Mouse (Mus musculus) cerebellum, adult (tissue): Measurements from ENCODE around the gene Tnpo1.
"Not testable (repeated sequence)": the region's sequence is repeated elsewhere in the genome, so short reads cannot be mapped to it uniquely, and the experiment has no call there.

ENCODE experiments used
- ATAC-seq: cut with Nextera tagmentation; 2 replicates; pipeline ENCODE4 v1.9.2; 2017; ENCODE audit warnings: mild to moderate bottlenecking, moderate library complexity, mixed read lengths; ENCODE audit not compliant: insufficient number of reproducible peaks, low FRiP score, low TSS enrichment

The Tnpo1 gene

DNA sequence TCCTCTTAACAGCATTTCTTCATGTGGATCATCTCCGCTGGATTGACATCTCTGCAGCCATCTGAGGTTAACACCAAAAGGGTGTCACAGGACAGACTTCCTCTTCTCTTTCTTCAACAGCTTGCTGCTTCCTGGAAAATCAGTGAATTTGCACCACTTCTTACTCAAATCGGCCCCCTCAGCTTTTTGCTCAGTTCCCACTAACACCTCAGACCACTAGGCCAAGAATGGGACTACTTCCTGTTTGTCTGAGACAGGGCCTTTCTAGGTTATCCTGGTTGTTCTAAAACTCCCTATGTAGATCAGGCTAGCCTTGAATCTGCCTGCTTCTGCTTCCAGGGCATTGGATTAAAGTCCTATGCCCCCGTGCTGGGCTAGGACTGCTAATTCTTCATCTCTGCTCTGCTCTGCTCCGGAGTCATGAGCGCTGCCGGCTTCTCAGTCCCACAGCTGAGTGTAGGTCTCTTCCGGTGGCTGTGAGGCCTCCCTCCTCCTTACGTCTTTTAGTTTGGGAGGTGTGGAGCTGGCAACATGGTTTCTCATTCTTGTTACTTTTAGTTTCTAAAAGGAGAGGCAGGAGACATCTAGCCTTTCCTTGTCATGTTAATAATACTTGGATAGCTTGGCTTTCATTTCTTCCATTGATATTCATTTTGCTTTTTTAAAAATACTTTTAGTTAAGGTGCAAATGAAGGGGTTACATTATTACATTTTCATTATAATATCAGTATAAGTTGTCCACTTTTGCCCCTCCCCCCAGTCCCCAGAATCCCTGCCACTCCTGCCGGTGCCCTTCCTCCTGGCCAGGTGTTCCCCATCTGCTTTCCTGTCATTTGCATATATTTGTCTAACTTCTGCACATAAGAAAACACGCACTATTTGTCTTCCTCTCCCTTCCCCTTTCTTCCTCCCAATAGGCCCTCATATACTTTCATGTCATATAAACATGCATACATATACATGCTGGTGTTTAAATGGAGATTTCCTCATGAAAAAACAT is 93.4 kb downstream of the Tnpo1 start:
- ATAC-seq, result no peak

DNA sequence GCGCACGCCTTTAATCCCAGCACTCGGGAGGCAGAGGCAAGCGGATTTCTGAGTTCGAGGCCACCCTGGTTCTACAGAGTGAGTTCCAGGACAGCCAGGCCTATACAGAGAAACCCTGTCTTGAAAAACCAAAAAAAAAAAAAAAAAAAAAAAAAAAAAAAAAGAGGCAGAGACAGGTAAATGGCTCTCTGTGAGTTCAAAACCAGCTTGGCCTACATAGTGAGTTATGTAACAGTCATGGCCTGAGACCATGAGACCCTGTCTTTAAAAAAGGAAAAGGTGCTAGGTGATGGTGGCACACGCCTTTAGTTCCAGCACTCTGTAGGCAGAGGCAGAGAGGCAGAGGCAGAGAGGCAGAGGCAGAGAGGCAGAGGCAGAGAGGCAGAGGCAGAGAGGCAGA is 97.2 kb downstream of the Tnpo1 start:
- not testable (repeated sequence) for ATAC-seq

DNA sequence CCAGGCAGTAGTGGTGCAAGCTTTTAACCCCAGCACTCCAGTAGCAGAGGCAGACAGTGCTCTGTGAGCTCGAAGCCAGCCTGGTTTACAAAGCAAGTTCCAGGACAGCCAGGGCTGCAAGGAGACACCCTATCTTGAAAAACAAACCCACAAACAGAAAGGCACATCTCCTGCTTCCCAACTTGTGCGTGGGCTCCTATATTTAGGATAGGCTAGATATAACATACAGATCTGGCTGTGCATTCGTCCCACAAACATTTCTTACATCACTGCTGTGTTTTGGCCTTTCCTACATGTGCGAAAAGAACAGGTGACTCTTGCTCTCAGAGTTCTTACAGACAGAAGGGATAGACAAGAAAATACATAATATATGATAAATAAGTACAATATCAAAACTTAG is 100.6 kb downstream of the Tnpo1 start:
- no peak for ATAC-seq

DNA sequence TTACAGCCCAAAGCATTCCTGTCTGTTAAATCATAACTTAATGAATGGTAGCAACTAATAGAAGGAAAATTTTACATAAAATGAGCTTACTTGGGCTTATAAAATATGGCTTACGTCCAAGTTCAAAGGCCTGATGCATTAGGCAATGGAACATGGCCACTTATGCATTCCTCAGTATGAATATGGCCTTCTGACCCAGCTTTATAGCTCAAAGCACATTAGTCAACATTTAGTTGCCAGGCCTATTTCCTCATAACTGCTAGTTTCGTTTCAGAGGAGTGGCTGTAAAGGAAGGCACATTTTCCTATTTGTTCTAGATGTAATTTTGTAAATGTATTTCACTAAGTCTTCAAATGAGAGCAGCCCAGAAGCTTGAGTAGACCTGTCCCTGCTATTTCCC is 107.1 kb downstream of the Tnpo1 start:
- no peak for ATAC-seq

DNA sequence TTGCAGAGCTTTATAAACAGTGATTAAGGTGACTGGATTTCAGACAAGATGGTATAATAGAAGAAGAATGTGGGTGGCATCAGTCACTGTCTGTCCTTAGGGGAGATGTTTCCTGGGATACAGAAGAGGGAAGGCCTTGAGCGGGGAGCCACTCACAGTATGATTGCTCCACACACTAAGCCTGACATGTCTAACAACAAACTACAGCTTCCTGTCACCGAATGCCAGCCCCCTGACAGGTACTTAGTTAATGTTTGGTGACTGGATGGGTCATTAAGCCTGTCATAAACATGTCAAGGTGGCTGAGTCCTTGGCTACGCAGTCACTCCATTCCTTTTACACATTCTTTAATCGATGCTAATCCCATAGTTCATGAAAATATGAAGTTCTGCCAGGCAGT is 108.0 kb downstream of the Tnpo1 start:
- no peak for ATAC-seq

DNA sequence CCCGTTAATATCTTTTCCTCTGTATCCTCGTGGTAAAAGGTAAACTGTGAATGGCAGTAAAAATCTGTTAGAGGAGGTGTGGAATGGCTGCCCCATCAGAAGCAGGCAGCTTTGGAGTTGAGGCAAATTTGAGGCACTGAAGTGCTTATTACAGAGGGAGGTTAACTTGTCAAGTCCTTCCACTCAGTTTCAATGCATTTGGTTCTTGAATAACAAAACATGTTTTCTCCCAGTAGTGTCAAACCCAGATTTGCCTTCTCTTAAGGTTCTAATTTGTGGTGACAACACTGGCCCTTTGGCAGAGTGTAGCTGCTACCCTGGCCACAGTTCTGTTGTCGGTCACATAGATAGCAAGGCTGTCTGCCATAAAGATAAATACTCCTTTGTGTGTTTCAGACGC is 108.4 kb downstream of the Tnpo1 start:
- ATAC-seq, result no peak

DNA sequence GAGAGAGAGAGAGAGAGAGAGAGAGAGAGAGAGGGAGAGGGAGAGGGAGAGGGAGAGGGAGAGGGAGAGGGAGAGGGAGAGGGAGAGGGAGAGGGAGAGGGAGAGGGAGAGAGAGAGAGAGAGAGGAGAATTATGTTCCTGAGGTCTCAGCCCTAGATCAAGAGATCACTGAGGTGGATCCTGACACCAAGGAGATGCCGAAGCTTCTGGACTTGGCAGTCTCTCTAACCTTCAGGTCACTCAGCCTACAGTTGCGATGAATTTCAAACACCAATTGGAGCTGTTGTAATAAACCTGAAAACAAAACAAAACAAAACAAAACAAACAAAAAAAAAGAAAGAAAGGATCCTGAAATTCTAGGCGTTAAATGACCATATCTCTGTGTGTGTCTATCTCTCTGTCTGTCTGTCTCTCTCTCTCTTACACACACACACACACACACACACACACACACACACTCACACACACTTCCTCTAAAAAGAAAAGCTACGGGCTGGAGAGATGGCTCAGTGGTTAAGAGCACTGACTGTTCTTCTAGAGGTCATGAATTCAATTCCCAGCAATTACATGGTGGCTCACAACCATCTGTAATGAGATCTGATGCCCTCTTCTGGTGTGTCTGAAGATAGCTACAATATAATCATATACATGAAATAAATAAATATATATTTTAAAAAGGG is 109.1 kb downstream of the Tnpo1 start:
- not testable (repeated sequence) for ATAC-seq

DNA sequence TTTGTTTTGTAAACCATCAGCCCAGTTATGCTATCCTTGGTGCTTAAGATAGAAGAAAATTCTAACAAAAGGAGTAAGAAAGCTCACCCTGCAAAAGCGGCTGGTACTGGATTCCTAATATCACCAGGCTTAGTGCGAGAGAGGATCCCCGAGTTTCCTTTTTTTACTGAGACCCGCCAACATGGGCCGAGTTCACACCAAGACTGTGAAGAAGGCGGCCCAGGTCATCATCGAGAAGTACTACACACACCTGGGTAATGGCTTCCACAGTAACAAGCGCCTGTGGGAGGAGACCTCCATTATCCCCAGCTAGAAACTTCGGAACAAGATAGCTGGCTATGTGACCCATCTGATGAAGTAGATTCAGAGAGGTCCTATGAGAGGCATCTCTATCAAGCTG is 109.6 kb downstream of the Tnpo1 start:
- no peak for ATAC-seq

DNA sequence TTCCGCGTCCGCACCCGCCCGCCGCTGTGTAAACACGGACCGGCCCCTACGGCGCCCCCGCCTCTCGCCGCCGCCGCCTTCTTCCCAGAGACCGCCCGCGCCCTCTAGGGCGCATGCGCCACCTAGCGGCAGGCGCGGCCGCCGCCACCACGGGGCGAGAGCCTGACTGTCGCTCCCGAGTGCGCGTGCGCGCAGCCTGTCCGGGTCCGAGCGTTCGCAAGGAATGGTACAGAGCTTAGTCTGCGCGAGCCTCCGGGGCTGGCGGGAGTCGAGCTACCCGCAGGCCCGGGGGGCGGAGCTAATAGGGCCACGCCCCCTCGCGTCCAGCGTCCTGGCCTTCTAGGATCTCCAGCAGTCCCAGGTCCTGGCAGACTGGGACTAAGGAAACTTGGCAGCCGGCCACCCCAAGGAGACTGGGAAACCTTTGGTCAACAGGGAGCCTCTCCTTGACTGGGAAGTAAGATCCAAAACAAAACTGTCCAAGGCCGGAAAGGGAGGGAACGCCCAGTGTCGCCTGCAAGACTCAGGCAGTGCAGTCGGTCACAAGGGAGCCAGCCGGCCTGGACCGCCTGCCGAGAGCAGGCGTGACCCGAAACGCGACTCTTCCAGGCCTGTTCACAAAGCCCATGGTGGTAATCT is 110.9 kb downstream of the Tnpo1 start, which contains the start of gene Fcho2:
Gene Fcho2, minus strand, starts transcription at position 303 of the 639 bp plus-strand sequence.
- peak; percentile 93 for ATAC-seq

DNA sequence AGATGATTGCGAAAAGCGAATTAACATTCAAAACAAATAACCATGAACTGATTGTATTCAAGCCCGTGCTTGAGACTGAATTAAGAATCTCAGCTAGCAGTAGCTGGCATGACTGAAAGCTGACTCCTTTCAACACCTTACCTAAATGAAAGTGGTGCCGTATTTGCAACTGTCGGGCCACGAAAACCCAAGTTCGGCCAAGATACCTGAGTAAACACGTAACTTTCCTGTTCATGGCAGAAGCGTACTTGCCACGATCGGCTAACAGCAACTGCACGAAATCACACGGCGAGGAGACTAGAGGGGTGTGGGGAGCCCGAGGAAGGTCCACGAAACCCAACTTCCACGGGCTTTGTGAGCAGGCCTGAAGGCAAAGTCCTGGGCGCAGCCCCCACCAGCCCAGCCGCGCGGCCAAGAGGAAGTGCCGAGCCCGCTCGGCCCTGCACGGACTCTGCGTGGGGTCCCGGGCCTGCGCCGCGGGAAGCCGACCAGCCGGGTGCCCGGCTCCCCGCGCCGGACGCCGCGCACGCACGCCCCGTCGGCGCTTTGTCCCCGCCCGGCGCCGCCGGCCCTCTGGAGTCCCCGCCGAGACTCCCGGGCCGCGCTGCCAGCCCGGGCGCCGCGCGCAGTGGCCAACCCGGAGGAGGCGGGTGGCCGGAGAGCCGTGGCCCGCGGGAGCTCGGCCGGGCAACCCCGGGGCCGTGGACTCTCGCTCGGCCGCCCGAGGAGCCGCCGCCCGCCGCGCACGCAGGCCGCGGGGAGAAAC is 111.7 kb downstream of the Tnpo1 start:
- ATAC-seq, result peak; percentile 56

DNA sequence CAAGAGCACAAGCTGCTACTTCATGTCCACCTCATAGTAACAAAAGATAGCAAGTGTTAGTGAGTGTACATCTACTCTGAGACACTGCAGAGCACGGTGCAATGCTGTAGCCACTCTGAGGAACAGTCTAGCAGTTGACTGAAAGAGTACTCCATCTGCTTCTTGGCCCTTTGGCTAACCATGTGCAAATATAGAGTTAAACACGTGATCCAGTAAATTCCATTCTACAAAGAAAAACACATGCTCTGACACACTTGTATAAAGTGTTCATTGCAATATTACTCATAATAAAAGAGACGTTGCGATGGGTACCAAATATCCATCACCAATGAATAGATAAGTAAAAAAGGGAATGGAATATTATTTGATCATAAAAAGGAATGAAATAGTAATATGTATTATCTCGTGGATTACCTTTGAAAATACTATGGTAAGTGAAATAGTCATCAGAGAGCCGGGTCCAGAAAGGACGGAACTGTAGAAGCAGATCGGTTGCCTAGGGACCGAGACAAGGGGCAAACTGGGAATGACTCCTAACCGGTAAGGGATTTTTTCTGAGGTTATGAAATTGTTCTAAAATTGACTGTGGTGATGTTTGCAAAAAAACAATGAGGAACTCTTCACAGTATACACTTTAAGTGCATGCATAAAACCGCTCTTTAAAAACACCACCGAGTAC is 112.4 kb downstream of the Tnpo1 start:
- ATAC-seq, result no peak

DNA sequence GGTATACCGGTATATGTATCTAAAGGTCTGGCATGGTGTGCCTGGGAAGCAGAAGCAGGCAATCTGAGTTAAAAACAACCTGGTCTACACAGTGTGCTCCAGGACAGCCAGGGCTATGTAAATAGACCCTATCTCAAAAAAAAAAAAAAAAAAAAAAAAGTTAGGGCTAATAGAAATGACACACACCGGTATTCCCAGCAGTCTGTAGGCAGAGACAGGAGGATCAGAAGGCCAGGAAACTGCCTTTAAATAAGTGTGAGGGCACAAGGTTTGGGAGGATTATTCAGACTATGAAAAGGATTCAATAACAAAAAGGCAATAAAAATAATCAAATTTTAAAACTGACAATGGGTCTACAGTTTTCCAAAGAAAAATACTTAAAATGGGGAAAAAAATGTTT is 113.0 kb downstream of the Tnpo1 start:
- no peak for ATAC-seq

DNA sequence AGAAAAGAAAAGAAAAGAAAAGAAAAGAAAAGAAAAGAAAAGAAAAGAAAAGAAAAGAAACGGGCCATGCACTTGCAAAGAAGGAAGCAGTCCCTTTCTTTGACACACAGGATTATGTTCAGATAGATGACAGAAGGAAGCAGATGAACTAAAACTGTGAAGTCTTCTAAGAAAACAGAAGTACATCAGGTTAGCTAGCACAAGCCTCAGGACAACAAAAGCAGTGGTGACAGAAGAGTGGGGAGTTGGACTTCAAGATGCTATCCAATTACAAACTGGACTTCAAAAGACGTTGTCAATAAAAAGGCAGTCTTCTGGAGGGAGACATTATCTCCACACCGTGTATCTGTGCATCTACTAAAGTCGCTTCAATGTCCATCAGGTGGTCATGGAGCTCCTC is 113.9 kb downstream of the Tnpo1 start:
- no peak for ATAC-seq

DNA sequence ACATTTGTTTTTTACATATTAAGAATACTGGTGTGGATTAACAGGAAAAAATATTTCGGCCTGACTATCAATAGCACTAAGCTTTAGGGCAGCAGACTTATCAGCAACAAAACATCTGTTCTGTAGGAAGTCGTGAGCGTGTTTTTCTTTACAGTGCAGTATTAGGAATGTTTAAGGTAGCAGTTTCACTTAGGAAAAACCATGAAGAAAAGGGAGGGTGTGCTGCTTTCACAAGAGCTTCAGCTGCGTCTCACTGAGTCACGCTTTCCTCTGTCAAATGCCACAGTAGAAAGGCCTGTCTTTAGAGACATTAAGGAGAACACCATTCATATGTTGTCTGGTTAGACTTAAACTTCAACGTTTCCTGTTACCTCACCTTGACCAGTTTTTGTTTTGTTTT is 116.0 kb downstream of the Tnpo1 start:
- ATAC-seq, result no peak

DNA sequence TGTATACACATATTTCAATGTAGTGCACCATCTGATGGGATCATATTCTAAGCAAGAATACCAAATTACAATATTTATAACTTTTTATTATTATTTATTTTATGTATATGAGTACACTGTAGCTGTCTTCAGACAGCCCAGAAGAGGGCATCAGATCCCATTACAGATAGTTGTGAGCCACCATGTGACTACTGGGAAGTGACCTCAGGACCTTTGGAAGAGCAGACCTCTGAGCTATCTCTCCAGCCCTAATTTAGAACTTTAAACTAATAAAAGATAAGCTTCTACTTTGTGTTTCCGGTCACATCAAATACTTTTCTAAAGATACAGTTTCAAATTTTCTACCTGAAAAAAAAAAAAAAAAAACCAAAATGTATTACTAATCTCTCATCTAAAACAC is 117.1 kb downstream of the Tnpo1 start:
- ATAC-seq, result no peak

DNA sequence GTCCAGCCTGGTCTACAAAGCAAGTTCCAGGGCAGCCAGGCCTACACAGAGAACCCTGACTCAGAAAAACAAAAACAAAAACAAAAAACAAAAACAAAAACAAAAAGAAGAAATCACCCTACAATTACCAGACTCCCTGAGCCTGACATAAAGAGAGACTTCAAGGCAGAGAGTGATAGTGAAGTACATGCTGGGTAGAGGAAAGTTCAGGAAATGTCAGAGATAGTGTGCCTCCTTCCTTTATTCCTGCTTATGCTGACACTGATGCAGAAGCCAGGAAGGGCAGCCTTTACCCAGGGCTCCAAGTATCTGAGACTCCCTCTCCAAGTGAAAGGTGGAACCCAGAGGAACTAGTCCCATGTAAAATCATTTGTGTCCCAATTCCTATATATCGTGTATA is 121.7 kb downstream of the Tnpo1 start:
- ATAC-seq, result no peak

DNA sequence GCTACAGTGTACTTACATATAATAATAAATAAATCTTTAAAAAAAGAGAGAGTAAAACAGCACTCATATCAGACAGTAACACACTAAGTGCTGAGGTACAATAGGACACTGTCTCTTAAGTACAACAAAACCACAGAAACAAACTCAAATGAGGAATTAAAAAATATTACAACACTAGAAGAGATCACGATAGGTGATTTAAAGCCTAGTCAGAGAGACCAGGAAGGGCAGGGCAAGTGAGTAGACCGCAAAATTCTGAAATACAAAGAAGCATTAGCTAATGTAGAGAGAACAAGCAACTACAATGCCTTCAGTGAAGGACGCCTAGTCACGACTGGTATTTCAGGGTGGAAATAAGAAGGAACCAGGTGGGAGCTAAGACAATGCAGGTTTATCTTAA is 122.5 kb downstream of the Tnpo1 start:
- ATAC-seq, result no peak

DNA sequence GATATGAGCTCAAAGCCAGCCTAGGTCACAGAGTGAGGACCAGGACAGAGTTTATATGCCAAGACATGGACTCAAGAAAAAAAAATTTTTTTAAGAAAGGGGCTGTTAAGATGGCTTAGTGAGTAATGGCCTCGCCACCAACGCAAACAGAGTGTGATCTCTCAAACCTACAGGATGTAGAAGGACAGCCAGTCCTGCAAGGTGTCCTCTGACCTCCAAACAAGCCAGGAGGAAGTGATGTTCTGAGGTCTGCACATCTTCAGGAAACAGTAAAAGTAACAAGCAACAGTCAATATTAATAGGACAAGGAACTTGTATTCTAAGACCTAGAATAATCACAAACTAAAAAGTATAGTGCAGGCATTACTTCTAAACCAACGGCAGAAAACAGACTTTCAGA is 123.2 kb downstream of the Tnpo1 start:
- no peak for ATAC-seq

DNA sequence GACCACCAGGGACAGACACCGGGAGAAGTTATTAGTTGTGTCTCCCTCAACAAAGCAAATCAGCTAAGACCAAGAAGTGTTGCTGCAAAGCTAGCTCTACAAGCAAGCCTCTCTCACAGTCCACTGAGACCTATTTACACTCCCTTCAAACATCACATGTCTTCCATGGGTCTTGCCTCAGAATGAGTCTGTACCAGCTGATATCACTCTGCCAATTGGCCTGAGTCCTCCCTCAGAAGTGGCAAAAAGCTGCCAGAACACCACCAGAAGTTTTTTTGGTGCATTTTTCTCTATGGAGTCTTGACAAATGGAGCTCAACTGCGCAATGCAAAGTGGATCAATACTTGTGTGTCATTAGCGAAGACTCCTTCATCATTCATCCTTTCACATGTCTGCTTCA is 130.7 kb downstream of the Tnpo1 start:
- no peak for ATAC-seq

DNA sequence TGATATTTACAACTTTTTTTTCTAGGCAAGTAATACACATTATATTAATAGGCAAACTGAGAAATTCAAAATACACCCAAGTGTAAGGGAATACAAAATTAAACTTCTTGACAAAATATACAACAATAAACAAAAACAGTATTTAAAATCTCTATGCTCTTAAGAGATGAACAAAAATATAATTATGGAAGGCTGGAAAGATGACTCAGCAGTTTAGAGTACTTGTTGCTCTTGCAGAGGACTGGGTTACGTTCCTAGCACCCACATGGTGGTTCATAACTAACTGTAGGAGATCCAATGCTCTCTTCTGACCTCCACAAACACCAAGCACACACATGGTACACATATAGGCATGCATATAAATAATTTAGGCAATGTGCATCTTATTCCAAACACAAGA is 133.3 kb downstream of the Tnpo1 start:
- no peak for ATAC-seq
